Mouse (Mus musculus) erythroblast, embryonic 14.5 days (primary cell): ENCODE measurements around the gene 2610507B11Rik. TPM values are rescaled to one million over a fixed set of nuclear protein-coding genes. Genes with fewer than 3 reads are reported as not detected.
"Not testable (repeated sequence)": the region's sequence is repeated elsewhere in the genome, so short reads cannot be mapped to it uniquely, and the experiment has no call there.

ENCODE experiments used
- H3K27me3 ChIP-seq: 2 replicates; pipeline ENCODE4 v1.6.1; 2012; ENCODE audit warnings: inconsistent platforms; ENCODE audit not compliant: control insufficient read depth
- H3K36me3 ChIP-seq: 2 replicates; pipeline ENCODE4 v1.6.1; 2012; ENCODE audit warnings: mild to moderate bottlenecking, inconsistent platforms; ENCODE audit not compliant: control insufficient read depth
- H3K4me1 ChIP-seq: 2 replicates; pipeline ENCODE4 v1.6.1; 2012; ENCODE audit warnings: inconsistent platforms; ENCODE audit not compliant: control insufficient read depth
- H3K4me3 ChIP-seq: replicated peaks from 2 replicates; pipeline ENCODE3; 2012; ENCODE audit warnings: moderate library complexity, mild to moderate bottlenecking, inconsistent platforms
- H3K9me3 ChIP-seq: 2 replicates; pipeline ENCODE4 v1.6.1; 2012; ENCODE audit warnings: low read length, inconsistent platforms, mixed read lengths; ENCODE audit not compliant: control insufficient read depth
- GATA1 ChIP-seq: IDR thresholded peaks from 2 replicates; pipeline ENCODE4 v1.6.1; 2012; ENCODE audit warnings: low read length, inconsistent platforms, mixed read lengths
- TAL1 ChIP-seq: IDR thresholded peaks from 3 replicates; pipeline ENCODE4 v1.6.1; 2012; ENCODE audit warnings: low read length, inconsistent platforms, mixed read lengths
- polyA plus RNA-seq: library from polyadenylated mRNA; stranded (reverse); fragments of >175 nt; gene quantifications from 2 replicates; pipeline ENCODE4 v1.2.3, GENCODE M21; 2012

Gene 2610507B11Rik
- polyA plus RNA-seq, 1 experiment = 2.3 TPM

DNA sequence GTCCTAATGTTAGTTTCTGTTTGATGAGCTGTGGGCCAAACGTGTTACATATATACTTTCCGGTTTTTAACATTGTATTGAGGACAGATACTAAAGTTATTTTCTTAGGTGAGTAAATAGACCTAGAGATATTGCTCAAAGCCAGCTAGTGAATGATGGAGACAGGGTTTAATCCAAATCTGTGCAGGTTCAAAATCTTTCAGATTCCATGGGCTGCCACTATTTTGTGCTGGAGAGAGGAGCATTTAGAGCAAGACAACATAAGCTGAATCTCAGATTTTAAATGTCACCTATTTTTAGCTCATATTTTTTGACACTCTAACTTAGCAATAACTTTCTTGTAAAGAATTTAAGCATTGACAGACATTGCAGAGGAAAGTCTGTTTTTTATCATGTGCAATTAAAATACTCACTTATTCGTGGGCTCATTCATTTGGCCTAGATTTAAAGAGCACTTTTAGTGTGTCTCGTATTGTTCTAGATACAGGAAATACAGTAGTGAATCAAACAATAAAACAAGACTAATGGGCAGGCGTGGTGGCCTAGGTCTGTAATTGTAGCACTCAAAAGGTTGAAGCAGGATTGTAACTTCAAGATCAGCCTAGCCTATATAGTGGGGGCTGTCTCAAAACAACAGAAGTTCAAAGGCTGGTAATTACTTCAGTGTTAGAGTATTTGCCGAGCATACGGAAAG is 15.1 kb upstream of the 2610507B11Rik start:
- no peak for TF ChIP-seq TAL1
- TF ChIP-seq GATA1 = no peak

DNA sequence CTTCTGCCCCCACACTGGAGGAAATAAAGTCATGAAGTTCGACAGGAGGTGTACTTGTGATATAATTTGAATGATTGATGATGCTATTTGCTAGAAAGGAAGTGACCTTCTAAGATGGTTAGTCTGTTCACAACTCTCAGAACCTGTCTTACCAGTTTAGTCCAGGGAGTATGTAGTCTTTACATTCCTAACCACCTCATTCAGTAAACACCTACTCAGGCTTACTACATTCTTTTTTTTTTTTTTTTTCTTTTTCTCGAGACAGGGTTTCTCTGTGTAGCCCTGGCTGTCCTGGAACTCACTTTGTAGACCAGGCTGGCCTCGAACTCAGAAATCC is 14.6 kb upstream of the 2610507B11Rik start:
- Histone ChIP-seq H3K9me3 (no peaks in the 10 kb centered on the region), H3K4me3 (peak overlapping the region; percentile 74), H3K4me1 (peaks cover 53% of the 10 kb centered on the region), H3K36me3 (peaks cover 34% of the 10 kb centered on the region), H3K27me3 (no peaks in the 10 kb centered on the region)
- no peak for TF ChIP-seq GATA1
- TF ChIP-seq TAL1 = no peak

More for the DNA sequence above, 15.1 kb upstream of the 2610507B11Rik start:
- Histone ChIP-seq H3K36me3 (peaks cover 33% of the 10 kb centered on the region), H3K4me1 (peaks cover 57% of the 10 kb centered on the region), H3K4me3 (peak overlapping the region; percentile 74), H3K9me3 (no peaks in the 10 kb centered on the region), H3K27me3 (no peaks in the 10 kb centered on the region)

GRCm38 (mm10) chr11:78247727-78248140 is 13.8 kb upstream of the 2610507B11Rik start:
- TF ChIP-seq TAL1 (no peak), GATA1 (no peak)
- Histone ChIP-seq H3K9me3 (no peaks in the 10 kb centered on the region), H3K4me3 (peak overlapping the region; percentile 52), H3K4me1 (peaks cover 51% of the 10 kb centered on the region), H3K27me3 (no peaks in the 10 kb centered on the region), H3K36me3 (peaks cover 39% of the 10 kb centered on the region)

DNA sequence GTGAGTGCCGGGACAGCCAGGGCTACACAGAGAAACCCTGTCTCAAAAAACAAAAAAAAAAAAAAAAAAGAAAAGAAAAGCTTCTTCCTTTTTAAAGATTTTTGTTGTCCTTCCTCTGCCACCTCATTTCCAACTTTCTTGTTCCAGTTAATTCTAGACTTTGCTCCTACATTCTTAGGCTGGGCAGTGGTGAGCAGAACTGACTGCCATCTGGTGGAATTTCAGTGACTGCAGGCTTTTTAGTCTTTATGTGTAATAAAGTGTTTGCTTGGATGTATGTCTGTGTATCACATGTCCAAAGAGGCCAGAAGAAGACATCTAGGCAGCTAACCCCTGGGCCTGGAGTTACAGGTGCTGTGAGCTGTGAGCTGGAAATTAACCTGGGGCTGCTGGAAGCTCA is 4.9 kb upstream of the 2610507B11Rik start:
- peaks cover 30% of the 10 kb centered on the region for H3K36me3 ChIP-seq
- no peaks in the 10 kb centered on the region for H3K9me3 ChIP-seq

DNA sequence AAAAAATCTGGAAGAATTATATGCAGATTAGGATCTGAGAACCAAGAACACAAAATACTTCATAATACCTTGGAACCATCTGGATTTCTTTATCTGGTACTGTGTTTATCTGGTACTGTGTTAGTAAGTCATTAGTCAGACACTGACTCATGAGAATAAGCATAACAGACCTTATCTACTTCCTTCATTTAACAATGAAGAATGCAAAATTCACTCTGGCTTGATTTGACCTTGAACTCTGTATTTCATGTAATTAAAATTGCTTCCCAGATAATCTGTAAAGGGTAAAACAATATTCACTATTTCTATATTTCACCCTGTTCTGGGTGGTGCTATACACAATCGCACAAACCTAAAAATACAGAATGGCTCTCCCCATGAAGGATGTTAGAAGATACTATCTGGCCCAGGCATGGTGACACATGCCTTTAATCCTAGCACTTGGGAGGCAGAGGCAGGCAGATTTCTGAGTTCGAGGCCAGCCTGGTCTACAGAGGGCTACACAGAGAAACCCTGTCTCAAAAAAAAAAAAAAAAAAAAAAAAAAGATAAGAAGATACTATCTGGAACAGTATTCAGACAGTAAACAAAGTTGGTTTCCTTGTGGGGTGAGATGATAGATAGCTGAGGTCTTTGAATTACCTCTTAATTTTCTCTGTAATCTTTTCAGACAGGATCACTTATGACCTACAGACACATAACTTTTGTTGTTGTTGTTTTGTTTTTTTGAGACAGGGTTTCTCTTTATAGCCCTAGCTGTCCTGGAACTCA is 878 bp upstream of the 2610507B11Rik start:
- Histone ChIP-seq H3K36me3 (peaks cover 24% of the 10 kb centered on the region), H3K4me1 (peaks cover 24% of the 10 kb centered on the region), H3K27me3 (peaks cover 2% of the 10 kb centered on the region; the same call in 1 of the 2 replicates), H3K9me3 (no peaks in the 10 kb centered on the region), H3K4me3 (peak overlapping the region; percentile 70)
- TF ChIP-seq GATA1 (no peak), TAL1 (no peak)

More for the DNA sequence above, 4.9 kb upstream of the 2610507B11Rik start:
- no peak for TF ChIP-seq TAL1
- TF ChIP-seq GATA1 = no peak
- Histone ChIP-seq H3K4me1 (peaks cover 7% of the 10 kb centered on the region), H3K27me3 (peaks cover 2% of the 10 kb centered on the region; the same call in 1 of the 2 replicates), H3K4me3 (no peak overlapping the region)

- Histone ChIP-seq H3K9me3 (no peaks in the 10 kb centered on the region), H3K4me1 (peaks cover 24% of the 10 kb centered on the region), H3K36me3 (peaks cover 43% of the 10 kb centered on the region), H3K4me3 (peak overlapping the region; percentile 70), H3K27me3 (peaks cover 2% of the 10 kb centered on the region; the same call in 1 of the 2 replicates)
- no peak for TF ChIP-seq GATA1
- no peak for TF ChIP-seq TAL1
Observed at GRCm38 (mm10) chr11:78262550-78262949, 998 bp downstream of the 2610507B11Rik start.

DNA sequence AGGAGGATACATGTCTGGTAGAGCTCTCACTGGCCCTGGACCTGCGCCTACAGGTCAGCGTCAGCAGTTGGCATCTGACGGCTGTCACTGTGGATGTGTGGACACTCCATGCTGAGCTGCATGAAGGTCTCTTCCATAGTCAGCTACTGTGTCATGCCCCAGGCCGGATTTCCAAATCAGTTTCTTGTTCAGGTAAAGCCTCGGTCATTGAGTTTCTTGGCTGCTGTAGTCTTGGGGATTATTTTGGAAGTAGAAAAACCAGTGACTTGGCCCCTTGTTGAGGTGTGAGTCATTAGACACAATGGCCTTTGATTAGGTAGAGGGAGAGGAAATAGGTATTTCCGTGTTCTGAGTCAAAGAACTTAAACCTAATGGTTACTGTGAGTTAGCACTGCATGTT is 4.0 kb downstream of the 2610507B11Rik start:
- Histone ChIP-seq H3K27me3 (no peaks in the 10 kb centered on the region), H3K4me3 (no peak overlapping the region), H3K36me3 (peaks cover 71% of the 10 kb centered on the region), H3K4me1 (peaks cover 24% of the 10 kb centered on the region), H3K9me3 (no peaks in the 10 kb centered on the region)
- TF ChIP-seq TAL1 (no peak), GATA1 (no peak)

DNA sequence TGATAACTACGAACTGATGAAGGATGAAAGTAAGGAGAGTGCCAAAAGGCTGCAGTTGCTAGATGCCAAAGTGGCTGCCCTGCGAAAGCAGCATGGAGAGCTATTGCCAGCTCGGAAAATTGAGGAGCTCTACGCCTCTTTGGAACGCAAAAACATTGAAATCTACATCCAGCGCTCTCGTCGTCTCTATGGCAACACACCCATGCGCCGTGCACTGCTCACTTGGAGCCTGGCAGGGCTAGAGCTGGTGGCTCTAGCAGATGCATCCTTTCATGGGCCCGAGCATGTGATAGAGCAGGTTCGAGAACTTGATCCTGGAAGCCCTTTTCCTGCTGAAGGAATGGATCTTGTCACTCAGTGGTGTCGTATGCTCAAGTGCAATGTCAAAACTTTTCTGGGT is 10.4 kb downstream of the 2610507B11Rik start:
- Histone ChIP-seq H3K4me1 (no peaks in the 10 kb centered on the region), H3K9me3 (no peaks in the 10 kb centered on the region), H3K4me3 (no peak overlapping the region), H3K36me3 (peaks cover 95% of the 10 kb centered on the region), H3K27me3 (no peaks in the 10 kb centered on the region)
- TF ChIP-seq GATA1 = no peak
- no peak for TF ChIP-seq TAL1

GRCm38 (mm10) chr11:78275596-78275995 is 14.0 kb downstream of the 2610507B11Rik start:
- no peaks in the 10 kb centered on the region for H3K27me3 ChIP-seq
- H3K4me3 ChIP-seq = no peak overlapping the region
- TF ChIP-seq TAL1 (no peak), GATA1 (no peak)
- peaks cover 98% of the 10 kb centered on the region for H3K36me3 ChIP-seq
- H3K9me3 ChIP-seq = no peaks in the 10 kb centered on the region
- no peaks in the 10 kb centered on the region for H3K4me1 ChIP-seq

GRCm38 (mm10) chr11:78276169-78276568 is 14.6 kb downstream of the 2610507B11Rik start:
- not testable (repeated sequence) for H3K4me3 ChIP-seq, H3K4me1 ChIP-seq
- peaks cover 97% of the 10 kb centered on the region for H3K36me3 ChIP-seq

More at GRCm38 (mm10) chr11:78276169-78276568, 14.6 kb downstream of the 2610507B11Rik start:
- H3K27me3 ChIP-seq, H3K9me3 ChIP-seq: not testable (repeated sequence)
